ENCODE assay signal across 30 mouse cellular contexts in the genomic region with DNA sequence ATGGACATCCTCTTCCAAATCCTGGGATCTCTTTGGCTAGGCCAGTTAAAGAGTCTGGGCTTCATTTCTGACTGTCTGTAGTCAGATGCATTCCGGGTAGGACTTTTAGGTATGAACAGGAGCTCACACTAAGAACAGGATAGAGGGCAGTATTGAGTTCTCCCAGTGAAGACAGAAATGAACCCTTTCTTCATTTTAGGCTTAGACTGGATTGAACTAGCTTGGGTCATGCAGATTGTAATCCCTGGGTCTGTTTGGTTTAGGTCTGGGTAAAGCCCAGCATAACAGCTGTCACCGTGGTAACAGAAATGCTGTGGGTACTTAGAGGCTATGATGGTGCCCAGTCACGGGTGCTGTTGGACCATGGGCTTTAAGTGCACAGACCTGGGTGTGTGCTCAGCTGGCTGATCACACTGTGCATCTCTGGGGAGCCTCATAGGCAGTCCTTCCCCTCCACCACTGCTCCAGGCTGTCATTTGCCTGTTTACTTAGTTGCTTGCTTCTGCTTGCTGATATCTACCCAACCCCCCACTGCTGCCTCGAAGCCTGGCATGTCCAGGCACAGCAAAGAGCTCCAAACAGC. TPM values are rescaled to one million over a fixed set of nuclear protein-coding genes. Genes with fewer than 3 reads are reported as not detected.
DNase-seq lines count a peak whose midpoint lies in the region; ATAC-seq and TF ChIP-seq lines count a peak whose summit lies in the region.
"Had no signal": no experiment of that assay in that cellular context is flagged by ENCODE, and none has a peak within 500 bp of the region (broad histone marks: within the 10 kb centered on the region; RNA-seq: fewer than 3 reads in every experiment).

No protein-coding gene starts in this region.

- 44% methylated on average over 4 of the region's 4 CpGs for WGBS in intestine, postnatal 0 days
- 51% methylated on average over 4 of the region's 4 CpGs for WGBS in intestine, embryonic 16.5 days
- 65% methylated on average over 4 of the region's 4 CpGs for WGBS in midbrain, embryonic 11.5 days
- WGBS in midbrain, embryonic 15.5 days, result 61% methylated on average over 4 of the region's 4 CpGs
- 54% methylated on average over 4 of the region's 4 CpGs for WGBS in liver, embryonic 12.5 days (ENCODE audit: insufficient replicate concordance)

- H3K9me3 ChIP-seq in intestine, postnatal 0 days (ENCODE audit: control insufficient read depth), result no peaks in the 10 kb centered on the region
- no peaks in the 10 kb centered on the region for H3K9me3 ChIP-seq in intestine, embryonic 16.5 days (ENCODE audit: control insufficient read depth, low read length)
- H3K9me3 ChIP-seq in midbrain, embryonic 11.5 days (ENCODE audit: control insufficient read depth, low read length), result no peaks in the 10 kb centered on the region
- no peaks in the 10 kb centered on the region for H3K9me3 ChIP-seq in midbrain, embryonic 15.5 days
- H3K9me3 ChIP-seq in liver, embryonic 12.5 days (replicated peaks), result no peaks in the 10 kb centered on the region
- H3K9me3 ChIP-seq: embryonic facial prominence, embryonic 12.5 days; forebrain, embryonic 10.5 days; forebrain, embryonic 15.5 days; heart, embryonic 13.5 days; limb, embryonic 12.5 days; lung, embryonic 15.5 days; neural tube, embryonic 12.5 days had no signal

- no peak overlapping the region for H3K27ac ChIP-seq in intestine, postnatal 0 days (ENCODE audit: low read depth, low read length)
- H3K27ac ChIP-seq in intestine, embryonic 16.5 days (ENCODE audit: low read length), result no peak overlapping the region
- no peak overlapping the region for H3K27ac ChIP-seq in midbrain, embryonic 11.5 days (ENCODE audit: low read depth, low read length)
- H3K27ac ChIP-seq in midbrain, embryonic 15.5 days, result no peak overlapping the region
- H3K27ac ChIP-seq in liver, embryonic 12.5 days, result no peak overlapping the region
- H3K27ac ChIP-seq: embryonic facial prominence, embryonic 12.5 days; forebrain, embryonic 10.5 days; forebrain, embryonic 15.5 days; gastrocnemius, adult 2 months; heart, adult 2 months; heart, embryonic 13.5 days; hindbrain, embryonic 14.5 days; kidney, postnatal 0 days; limb, embryonic 12.5 days; lung, embryonic 15.5 days; neural tube, embryonic 12.5 days had no signal

- H3K27me3 ChIP-seq in intestine, postnatal 0 days (replicated peaks; ENCODE audit: control insufficient read depth, insufficient read depth, low read length), result no peaks in the 10 kb centered on the region
- no peaks in the 10 kb centered on the region for H3K27me3 ChIP-seq in intestine, embryonic 16.5 days (replicated peaks; ENCODE audit: control insufficient read depth, insufficient read depth, low read length)
- no peaks in the 10 kb centered on the region for H3K27me3 ChIP-seq in midbrain, embryonic 11.5 days (ENCODE audit: control insufficient read depth, insufficient read depth, low read length)
- H3K27me3 ChIP-seq in midbrain, embryonic 15.5 days (replicated peaks), result no peaks in the 10 kb centered on the region
- H3K27me3 ChIP-seq in liver, embryonic 12.5 days (replicated peaks), result no peaks in the 10 kb centered on the region; the same call in 1 of the 2 replicates
- H3K27me3 ChIP-seq: forebrain, embryonic 15.5 days; lung, embryonic 15.5 days; neural tube, embryonic 12.5 days had no signal

- peak; percentile 40 for TF ChIP-seq CTCF in intestine, postnatal 0 days (IDR thresholded peaks at IDR 0.05; ENCODE audit: low read depth)

- H3K36me3 ChIP-seq in intestine, postnatal 0 days (ENCODE audit: control insufficient read depth, insufficient read depth), result no peaks in the 10 kb centered on the region
- no peaks in the 10 kb centered on the region for H3K36me3 ChIP-seq in intestine, embryonic 16.5 days (ENCODE audit: control insufficient read depth, insufficient read depth, low read length)
- H3K36me3 ChIP-seq in midbrain, embryonic 11.5 days (ENCODE audit: control insufficient read depth, insufficient read depth, low read length), result no peaks in the 10 kb centered on the region
- no peaks in the 10 kb centered on the region for H3K36me3 ChIP-seq in midbrain, embryonic 15.5 days (replicated peaks)
- no peaks in the 10 kb centered on the region for H3K36me3 ChIP-seq in liver, embryonic 12.5 days
- H3K36me3 ChIP-seq: embryonic facial prominence, embryonic 12.5 days; forebrain, embryonic 10.5 days; forebrain, embryonic 15.5 days; heart, embryonic 13.5 days; limb, embryonic 12.5 days; lung, embryonic 15.5 days; neural tube, embryonic 12.5 days had no signal

- no peaks in the 10 kb centered on the region for H3K4me1 ChIP-seq in intestine, postnatal 0 days (replicated peaks; ENCODE audit: control insufficient read depth, insufficient read depth, low read length)
- H3K4me1 ChIP-seq in intestine, embryonic 16.5 days (ENCODE audit: control insufficient read depth, insufficient read depth, low read length), result no peaks in the 10 kb centered on the region
- H3K4me1 ChIP-seq in midbrain, embryonic 11.5 days (ENCODE audit: control insufficient read depth, insufficient read depth, low read length), result no peaks in the 10 kb centered on the region
- peaks cover 6% of the 10 kb centered on the region; the same call in 1 of the 2 replicates for H3K4me1 ChIP-seq in midbrain, embryonic 15.5 days
- H3K4me1 ChIP-seq in liver, embryonic 12.5 days, result no peaks in the 10 kb centered on the region
- H3K4me1 ChIP-seq: embryonic facial prominence, embryonic 12.5 days; heart, embryonic 13.5 days; lung, embryonic 15.5 days; neural tube, embryonic 12.5 days had no signal

- no peak overlapping the region for H3K4me3 ChIP-seq in intestine, postnatal 0 days (ENCODE audit: low read depth, low read length)
- H3K4me3 ChIP-seq in intestine, embryonic 16.5 days (ENCODE audit: low read length), result no peak overlapping the region
- H3K4me3 ChIP-seq in midbrain, embryonic 11.5 days (ENCODE audit: low read depth, low read length), result no peak overlapping the region
- no peak overlapping the region for H3K4me3 ChIP-seq in midbrain, embryonic 15.5 days
- no peak overlapping the region for H3K4me3 ChIP-seq in liver, embryonic 12.5 days
- H3K4me3 ChIP-seq: embryonic facial prominence, embryonic 12.5 days; forebrain, embryonic 10.5 days; forebrain, embryonic 15.5 days; gastrocnemius, adult 2 months; heart, adult 2 months; heart, embryonic 13.5 days; limb, embryonic 12.5 days; lung, embryonic 15.5 days; myocyte; neural tube, embryonic 12.5 days had no signal

- no peak overlapping the region for H3K4me2 ChIP-seq in intestine, postnatal 0 days (replicated peaks; ENCODE audit: low read depth)
- H3K4me2 ChIP-seq in intestine, embryonic 16.5 days (ENCODE audit: low read depth, low read length), result no peak overlapping the region
- no peak overlapping the region for H3K4me2 ChIP-seq in midbrain, embryonic 11.5 days
- no peak overlapping the region for H3K4me2 ChIP-seq in midbrain, embryonic 15.5 days
- no peak overlapping the region for H3K4me2 ChIP-seq in liver, embryonic 12.5 days
- H3K4me2 ChIP-seq: embryonic facial prominence, embryonic 12.5 days; forebrain, embryonic 15.5 days; heart, embryonic 13.5 days; hindbrain, embryonic 14.5 days; limb, embryonic 12.5 days; lung, embryonic 15.5 days; neural tube, embryonic 12.5 days had no signal

- DNase-seq in midbrain, embryonic 11.5 days (ENCODE audit: low spot score, missing footprints), result no peak
- DNase-seq in MN1 (ENCODE audit: low spot score), result peak; percentile 74
- DNase-seq in retina, postnatal 1 day, result peak; percentile 36
- DNase-seq in frontal cortex, postnatal 10 days (ENCODE audit: low spot score in 2 of 2), result no peak
- DNase-seq: adrenal gland, adult 2 months; cerebellum, adult 2 months; cerebellum, postnatal 14 days; gastrocnemius, adult 2 months; gastrocnemius, postnatal 36 days; heart, adult 2 months; heart, postnatal 10 days; kidney, adult 18-20 months; kidney, postnatal 4 days; right cerebral cortex, postnatal 25 days; thymus, postnatal 14 days had no signal

- no peak overlapping the region for H3K9ac ChIP-seq in intestine, postnatal 0 days (ENCODE audit: low read depth, low read length)
- no peak overlapping the region for H3K9ac ChIP-seq in intestine, embryonic 16.5 days (ENCODE audit: low read depth, low read length)
- no peak overlapping the region for H3K9ac ChIP-seq in midbrain, embryonic 11.5 days (ENCODE audit: low read length)
- no peak overlapping the region for H3K9ac ChIP-seq in midbrain, embryonic 15.5 days
- no peak overlapping the region for H3K9ac ChIP-seq in liver, embryonic 12.5 days
- H3K9ac ChIP-seq: embryonic facial prominence, embryonic 12.5 days; forebrain, embryonic 15.5 days; heart, embryonic 13.5 days; hindbrain, embryonic 14.5 days; limb, embryonic 12.5 days; lung, embryonic 15.5 days; neural tube, embryonic 12.5 days had no signal

- no peak for ATAC-seq in intestine, postnatal 0 days
- no peak for ATAC-seq in intestine, embryonic 16.5 days
- ATAC-seq in midbrain, embryonic 11.5 days (ENCODE audit: low FRiP score), result peak; percentile 54; the same call in 1 of the 2 replicates
- no peak for ATAC-seq in midbrain, embryonic 15.5 days (replicated peaks)
- no peak for ATAC-seq in liver, embryonic 12.5 days
- ATAC-seq: activated CD4-positive, CD25-positive, alpha-beta regulatory T cell, adult 4 months; forebrain, embryonic 15.5 days had no signal

RNA-seq across cellular contexts. Expression of gene Zc3h12a, which starts 26.1 kb away (rescaled TPM):
- 1.3 and 1.5 TPM in 2 replicates for polyA plus RNA-seq in intestine, postnatal 0 days (2015; fragmentation: Nextera tagmentation; extraction: Ambion mirVana)
- polyA plus RNA-seq in intestine, embryonic 16.5 days (2015; fragmentation: Nextera tagmentation; extraction: Ambion mirVana), result 1.4 and 1.5 TPM in 2 replicates
- polyA plus RNA-seq in midbrain, embryonic 11.5 days (2014; fragmentation: Nextera tagmentation; extraction: Ambion mirVana), result 0.22 and 0.37 TPM in 2 replicates
- 0.15 TPM in 2 replicates for polyA plus RNA-seq in midbrain, embryonic 15.5 days (2015; fragmentation: Nextera tagmentation; extraction: Ambion mirVana)
- polyA plus RNA-seq in liver, embryonic 12.5 days (2016; fragmentation: Nextera tagmentation; extraction: Ambion mirVana), result 0.56 and 0.62 TPM in 2 replicates

Comparison
In these comparisons a context has a peak if more than half of its experiments do, and no peak if none do; other contexts are left out.
1. DNase-seq: peak in MN1 (single experiment) and retina, postnatal 1 day (single experiment); none in midbrain, embryonic 11.5 days (single experiment) and frontal cortex, postnatal 10 days (0 of 2).